Mouse (Mus musculus): ENCODE data around the gene Rtn3.
A peak's percentile ranks its signal among the peaks of the same experiment; 100 is the strongest.

Gene Rtn3

DNA sequence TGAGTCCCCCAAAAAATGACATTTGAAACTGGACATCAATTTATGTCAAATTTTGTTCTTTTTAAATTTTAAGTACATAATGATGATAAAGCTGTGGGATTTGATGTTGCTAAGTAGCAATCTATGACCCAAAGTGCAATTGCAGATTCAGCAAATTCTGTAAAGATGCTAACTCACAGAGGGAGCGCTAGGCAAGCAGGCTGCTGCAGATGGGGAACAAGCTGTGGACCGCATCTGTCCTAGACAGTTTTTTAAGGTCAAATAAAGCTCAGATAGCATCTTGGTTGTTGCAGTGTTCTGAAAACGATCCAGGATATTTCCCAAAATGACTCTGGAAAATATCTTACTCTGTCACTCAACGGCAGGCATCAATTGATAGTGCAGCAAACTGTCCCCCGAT lies 995 bp upstream of the Rtn3 start:
- DNase-seq: peak; percentile 51

DNA sequence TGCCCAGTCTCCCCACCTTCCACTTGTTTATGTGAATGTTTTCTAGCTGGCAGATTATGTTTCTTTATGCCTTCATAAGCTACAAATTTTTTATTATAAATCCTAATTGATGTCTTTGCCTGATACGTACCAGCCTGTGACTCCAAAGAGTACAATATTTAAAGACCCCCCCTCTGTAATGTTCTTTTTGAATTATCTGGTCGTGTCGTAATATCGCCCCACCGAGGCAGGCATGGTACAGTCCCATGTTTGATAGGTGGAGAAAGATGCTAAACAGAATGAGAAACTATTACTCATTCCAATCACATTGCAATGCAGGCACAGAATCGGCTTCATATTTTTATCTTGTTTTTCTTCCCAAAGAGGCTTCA lies 416 bp upstream of the Rtn3 start:
- peak; percentile 86 for DNase-seq

DNA sequence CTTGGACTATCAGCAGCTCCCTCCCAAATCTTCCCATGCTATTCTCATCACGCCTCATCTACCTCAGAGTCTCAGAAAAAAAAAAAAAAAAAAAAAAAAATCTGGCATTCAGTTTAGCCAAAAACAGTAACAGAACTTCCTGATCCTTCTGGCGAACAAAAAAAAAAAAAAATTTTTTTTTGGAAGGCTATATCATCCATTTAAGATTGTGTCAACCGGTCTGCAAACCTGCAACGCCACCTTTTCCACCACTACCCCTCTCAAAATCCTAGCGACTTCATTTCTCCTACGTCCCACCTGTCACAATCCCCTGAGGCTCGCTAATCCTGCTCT lies 849 bp downstream of the Rtn3 start:
- DNase-seq: no peak

DNA sequence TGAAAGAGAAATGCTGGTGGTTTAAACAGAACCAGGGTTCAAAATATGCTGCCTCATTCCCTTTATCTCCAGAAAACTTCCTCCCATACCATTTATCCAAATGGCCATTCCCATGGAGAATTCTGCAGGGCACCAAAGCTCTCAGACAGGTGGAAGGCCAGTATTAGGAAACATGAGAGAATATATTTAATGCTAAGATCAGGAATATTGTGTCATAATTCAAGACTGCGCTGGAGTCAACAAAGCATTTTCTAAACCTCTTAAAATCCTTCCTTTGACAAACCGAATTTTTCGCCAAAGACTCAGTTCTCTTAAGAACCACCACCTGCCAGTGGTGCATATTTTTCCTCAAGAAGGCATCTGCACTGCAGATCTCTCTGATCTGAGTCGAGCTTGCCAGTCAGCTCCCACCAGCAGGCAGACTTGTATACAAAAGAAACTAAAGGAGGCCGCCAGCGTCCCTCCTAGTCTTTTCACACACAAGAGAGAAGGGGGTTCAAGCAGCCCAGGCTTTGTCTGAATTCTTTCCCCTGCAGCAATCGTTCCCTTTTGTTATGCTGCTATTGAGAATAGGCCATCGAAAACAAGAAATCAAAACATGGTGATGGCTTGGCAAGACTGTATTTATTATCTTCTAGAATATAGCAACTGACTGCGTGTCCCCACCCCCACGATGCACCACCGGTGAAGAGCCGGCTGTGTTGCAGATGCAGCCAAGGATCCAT lies 1.4 kb downstream of the Rtn3 start:
- peak; percentile 48 for DNase-seq

DNA sequence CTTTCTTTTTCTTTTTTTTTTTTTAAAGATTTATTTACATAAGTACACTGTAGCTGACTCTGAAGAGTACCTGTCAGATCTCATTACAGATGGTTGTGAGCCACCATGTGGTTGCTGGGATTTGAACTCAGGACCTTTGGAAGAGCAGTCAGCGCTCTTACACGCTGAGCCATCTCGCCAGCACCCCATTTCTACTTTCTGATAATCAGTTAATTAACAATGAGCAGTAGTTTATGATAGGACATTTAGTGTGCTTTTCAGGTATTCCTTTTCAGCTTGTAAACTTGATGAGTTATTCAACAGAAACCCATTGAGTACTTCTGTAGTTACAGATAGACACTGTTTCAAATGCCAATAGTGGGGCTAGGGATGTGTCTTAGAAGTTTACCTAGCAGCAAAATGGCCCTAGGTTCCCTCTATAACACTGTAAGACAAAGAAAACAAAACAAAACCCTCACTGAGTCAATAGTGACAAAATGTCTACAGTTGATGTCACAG lies 3.3 kb downstream of the Rtn3 start:
- DNase-seq: no peak

DNA sequence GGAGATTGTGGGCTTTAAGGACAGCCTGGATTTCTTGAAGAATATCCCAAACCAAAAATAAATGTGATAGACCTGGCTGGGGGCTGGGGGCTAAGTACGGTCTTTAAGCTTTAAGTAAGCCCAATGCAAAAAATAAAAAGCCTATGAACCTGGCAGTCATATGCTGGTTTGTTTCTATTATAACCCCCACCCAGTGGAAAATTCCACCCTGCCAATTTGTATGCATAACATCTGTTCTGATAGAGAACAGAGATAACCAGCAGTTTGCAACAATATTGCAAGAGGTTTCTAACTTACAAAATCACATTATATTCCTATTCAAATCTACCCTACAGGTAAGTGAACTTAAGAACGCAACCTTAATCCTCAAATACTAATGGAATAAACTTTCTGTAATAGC lies 12.4 kb downstream of the Rtn3 start:
- DNase-seq: no peak

DNA sequence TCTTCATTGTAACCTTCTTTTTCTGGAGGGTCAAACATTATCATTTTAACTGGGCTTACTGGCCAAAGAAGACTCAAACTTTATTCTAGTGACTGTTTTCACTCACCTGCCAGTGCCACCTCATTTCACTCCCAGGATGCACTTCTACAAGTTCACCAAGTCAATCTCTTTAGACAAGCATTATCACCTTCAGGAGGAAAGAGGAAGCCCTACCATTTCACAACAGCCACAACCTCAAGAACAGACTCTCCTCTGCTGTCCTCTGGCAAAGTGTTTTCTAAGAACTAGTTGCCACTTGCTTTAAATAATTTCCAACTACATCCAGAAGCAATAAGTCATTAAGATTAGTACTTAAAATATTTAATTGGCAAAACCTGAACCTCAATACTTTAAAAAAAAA lies 15.2 kb downstream of the Rtn3 start:
- no peak for DNase-seq

DNA sequence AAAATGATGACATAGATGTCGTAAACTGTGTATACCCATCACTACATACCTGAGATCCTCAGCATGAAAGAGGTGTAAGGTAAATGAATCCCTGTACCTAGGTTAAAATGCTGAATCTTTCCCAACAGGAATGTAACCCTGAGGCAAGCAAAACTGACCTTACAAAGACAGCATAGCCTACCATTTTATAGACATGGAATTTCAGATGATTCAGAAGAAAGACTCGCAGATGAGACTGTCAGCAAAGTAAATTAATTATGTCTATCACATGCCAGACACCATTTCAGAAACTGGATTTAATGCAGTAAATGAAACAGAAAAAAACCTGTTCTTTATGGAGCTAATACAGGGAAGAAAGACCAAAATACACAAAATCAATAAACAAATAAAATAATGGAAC lies 23.7 kb downstream of the Rtn3 start:
- no peak for DNase-seq

DNA sequence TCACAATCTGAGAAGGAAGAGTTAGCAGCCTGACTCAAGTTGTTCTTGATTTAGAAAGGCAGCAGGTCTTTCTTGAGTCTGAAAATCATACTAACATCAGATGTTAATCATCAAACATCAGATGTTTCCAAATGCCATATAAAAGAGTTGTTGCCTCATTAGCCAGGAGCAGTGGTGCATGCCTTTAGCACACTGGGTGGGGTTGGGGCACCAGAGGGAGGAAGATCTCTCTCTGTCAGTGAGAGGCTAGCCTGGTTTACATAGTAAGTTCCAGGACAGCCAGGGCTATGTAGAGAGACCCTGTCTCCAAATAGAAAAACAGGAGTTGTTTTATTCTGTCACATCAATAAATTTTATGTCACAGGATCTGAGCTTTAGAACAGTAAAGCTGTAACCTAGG lies 24.2 kb downstream of the Rtn3 start:
- DNase-seq: no peak

DNA sequence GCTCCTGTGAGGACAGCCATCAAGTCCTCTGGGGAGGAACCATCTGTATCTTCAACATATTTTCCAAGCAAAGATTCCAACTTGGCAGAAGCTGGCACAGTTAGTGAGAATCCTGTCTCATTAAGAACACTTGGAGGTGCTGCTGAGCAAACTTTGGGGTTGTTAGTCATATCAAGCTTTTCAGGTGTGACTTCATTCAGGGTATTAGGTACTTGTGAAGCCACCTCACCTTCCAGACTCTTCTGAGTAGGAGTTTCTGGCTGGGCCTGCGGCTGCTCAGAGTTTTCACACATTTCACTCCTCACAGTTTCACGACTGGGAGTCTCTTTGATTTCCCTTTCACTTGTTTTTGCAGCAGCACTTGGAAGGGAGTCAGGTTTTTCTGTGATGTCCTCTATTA lies 26.3 kb downstream of the Rtn3 start:
- no peak for DNase-seq

DNA sequence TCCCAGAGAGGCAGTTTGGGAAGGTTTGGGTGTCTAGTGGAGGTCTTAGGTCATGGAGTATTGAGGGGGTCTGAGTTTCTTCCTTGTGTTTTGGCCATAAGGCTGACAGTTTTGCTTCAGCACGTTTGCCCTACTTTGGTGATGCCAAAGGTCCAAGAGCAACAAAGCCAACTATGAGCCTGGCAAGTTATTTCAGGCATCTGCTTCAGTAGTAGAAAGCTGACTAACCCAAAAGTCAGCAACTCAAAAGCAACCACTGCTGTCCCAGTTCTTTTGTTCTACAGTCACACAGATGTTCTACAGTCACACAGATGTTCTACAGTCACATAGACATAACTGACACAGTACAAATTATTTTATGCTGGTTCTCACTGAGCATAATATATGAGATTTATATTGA lies 37.5 kb downstream of the Rtn3 start:
- no peak for DNase-seq

DNA sequence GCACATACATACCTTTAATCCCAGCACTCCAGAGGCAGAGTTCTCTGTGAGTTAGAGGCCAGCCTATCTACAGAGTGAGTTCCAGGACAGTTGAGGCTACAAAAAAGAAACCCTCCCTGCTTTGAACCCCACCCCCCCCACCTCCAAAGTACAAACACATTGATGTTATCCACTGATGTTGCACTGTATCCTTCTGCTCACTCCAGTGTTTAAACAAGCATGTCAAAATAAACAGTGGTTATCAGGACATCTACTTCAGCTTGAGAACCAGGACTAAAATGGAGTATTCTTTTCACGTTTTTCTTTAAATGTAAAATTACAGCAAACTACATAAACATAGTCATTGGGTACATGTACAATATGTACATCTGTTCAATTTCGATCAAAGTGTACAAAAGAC lies 38.0 kb downstream of the Rtn3 start:
- DNase-seq: no peak

DNA sequence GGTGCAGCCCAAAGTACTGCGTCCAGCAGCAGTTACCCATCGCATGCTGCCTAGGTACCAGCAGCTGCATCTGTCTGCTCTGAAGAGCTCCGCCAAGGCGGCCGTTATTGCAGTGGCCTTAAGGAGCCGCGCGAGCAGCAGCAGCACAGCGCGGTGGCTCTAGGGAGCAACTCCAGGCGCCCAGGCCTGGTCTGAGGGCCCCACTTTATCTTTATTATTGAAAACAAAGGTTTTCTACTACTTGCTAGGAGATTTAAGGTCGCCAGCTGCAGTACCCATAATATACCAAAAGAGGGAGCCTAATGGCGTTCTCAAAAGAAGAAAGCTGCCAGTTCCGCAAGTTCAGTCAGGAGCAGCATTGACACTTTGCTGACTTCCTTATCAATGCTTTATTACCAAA lies 41.6 kb downstream of the Rtn3 start:
- no peak for DNase-seq

DNA sequence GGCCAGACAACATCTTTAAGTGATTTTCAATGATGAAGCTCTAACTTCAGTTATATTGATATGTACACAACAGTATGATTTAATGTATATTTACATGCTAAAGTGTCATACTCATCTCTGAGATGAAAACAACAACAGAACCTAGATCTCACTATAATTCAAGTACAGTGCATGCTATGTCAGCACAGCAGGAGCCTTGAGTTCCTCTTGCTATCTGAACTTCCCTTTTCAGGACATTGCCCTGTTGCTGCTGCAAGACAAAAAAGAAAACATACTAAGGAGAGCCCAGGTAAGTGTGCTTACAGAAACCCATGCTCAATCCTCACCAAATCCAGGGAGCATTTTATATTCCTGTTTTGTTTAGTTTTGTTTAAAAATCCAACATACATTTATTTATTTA lies 44.8 kb downstream of the Rtn3 start:
- no peak for DNase-seq

DNA sequence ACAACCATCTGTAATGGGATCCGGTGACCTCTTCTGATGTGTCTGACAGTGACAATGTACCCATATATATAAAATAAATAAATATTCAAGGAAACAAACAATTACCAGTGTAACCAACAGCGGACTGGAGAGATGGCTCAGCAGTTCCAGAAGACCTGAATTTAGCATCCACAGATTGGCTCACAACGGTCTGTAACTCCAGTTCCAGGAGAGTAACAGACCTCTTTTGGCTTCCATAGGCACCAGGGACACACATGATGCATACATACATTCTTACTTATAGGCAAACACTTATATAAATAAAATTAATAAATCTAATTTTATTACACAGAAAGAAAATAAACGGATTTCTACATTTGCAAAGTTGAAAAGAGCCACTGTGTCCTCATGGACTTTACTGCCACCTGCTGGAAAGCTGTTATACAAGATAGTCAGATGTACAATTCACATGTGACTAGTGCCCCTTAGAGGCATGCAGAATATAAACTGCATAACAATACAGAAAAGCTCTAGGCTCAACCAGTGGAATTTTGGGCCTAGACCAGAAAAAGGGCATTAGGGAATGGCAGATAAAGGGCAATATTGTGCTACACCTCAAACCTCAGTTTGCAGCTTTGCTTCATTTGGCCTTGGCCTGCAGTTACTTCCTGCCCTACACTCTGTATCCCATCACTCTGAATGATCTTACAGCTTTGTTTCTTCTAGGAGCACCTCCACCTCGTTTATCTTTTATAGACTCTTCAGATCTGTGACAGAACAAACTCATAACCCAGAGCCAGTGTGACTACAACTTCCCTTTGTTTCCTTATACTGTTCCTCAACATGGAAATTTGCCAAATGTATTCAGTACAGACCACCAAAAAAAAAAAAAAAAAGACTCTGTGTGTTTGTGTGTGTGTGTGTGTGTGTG lies 46.8 kb downstream of the Rtn3 start:
- peak; percentile 56 for DNase-seq

DNA sequence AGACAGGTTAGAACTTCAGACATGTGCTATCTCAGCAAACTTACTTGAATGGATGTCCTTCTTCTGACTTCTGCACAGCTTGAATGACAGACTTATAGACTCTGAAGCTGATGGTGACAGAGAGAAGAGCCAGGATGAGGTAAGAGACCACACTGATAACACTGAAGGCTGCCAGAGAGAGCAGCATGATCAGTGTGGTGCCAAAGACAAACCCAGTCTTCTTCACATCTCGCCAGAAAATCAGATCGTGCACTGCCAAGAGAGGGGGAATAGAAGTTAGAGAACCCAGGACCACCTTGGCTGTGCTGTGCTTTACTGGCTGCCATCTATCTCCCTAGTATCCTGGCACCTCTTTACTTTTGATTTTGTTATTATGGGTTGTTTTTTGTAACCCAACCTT lies 48.2 kb downstream of the Rtn3 start:
- DNase-seq: no peak

DNA sequence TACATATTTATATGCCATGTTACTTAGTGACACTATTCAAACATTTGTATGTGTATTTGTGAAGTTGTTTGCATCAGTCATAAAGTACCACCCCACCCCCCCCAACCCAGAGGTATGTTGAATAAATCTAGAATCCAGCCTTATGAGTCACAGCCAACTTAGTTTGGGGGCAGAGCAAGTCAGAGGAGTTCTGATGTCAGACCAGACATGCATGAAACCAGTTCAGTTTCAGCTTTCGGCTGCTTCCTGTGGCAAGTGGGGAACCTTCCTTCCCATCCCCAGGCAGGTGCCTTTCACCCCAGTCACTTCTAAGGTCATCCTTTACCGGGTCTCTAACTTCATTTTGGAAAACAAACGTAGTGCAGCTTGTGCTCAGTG lies 57.7 kb downstream of the Rtn3 start:
- DNase-seq: no peak

DNA sequence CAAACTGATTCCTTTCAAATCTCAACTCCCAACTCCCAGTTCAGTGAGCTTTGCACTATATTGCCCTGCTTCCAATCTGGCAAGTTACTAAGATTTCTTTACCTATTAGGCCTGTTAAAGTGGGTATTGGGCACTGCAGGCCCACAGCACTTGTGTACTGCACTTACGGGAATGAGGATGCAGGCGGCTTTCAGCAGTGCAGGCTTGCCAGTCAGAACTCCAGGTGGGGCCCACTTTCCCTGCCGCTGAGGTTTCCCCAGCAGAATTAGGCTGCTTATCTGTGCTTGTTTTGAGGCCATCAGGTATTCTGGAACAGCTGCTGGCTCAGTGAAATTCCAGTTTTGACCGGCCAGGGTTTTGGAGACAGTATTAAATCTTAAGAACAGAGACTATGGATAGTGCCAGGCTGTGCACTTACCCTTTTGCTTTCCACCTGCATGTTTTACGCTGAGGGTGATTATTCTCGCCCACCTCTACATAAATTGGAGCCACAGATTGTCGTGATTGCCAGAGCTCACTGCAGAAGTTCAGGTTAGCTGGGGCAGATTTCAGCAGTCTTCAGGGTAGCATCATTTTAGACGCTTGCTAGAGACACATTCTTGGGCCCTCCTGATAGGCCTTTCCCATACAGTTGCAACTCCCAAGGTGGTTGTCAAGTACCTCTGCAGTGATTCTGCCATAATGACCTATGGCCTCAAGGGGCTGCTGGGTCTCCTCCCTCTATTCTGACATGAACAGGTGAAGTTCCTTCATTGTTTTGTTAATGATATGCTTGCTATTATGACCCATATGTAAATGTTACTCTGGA lies 58.3 kb downstream of the Rtn3 start:
- DNase-seq: no peak

DNA sequence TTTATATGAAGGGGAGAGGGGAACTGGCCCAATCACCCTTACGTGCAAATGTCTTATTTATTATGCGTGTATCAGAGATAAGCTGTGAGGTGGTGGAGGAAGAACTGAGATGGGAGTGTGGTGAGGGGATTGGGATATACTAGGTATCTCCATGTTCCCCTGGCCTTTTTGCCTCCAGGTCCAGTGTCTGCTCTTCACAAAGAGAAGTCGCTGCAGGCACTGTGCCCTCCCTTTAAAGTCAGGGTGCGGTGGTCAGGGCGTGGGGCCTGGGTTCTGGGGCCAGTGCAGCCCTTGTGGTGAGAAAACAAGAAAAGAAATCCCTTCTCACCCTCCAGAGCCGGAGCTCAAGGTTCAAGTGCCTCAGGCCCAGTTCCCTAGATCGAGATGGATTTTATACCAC lies 59.0 kb downstream of the Rtn3 start:
- no peak for DNase-seq

DNA sequence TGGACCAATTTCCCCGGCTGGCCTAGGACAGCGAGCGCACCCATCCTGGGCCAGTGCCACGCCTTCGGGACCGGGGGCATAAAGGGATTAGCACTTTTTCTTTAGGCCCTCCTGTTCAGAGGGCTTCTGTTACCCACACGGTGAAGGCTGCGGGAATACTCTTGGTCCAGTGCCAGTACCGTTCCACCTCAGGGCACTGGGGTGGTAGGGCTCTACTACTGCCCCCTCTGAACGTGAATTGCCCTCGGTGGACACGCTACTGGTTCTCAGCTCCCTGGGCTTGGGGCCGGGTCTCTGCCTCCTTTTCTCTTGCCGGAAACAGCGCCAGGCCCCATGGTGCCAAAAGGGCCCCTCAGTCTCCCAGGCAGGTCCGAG lies 59.4 kb downstream of the Rtn3 start:
- no peak for DNase-seq

DNA sequence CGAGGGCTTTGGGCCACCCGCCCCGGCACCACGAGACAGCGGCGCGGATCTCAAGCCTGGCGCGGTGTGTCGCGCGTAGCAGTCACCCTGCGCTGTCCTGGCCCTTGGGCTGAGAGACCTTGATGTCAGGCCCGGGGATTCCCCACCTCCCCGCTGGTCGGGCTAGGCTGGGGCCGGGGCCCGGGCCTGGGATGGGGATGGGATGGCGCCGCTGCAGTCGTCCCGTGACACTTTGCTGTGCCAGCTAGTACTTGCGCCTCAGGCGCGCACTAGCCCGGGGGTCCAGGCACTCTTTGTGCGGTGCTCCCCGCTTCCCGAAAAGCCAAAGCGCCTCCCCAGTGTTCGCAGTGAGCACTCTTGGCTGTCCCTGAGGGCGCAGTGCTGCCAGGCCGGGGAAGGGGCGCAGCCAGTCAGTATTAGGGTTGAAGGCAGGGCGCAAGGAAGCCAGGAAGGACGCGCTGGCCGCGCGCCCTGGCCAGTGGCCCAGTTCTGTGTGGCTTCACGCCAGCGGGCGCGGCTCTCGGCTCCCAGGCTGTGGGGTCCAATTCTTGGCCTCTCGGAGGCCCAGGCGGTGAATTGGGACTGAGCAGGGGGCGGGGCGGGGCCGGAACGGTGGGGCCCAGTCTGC lies 59.9 kb downstream of the Rtn3 start:
- peak; percentile 70 for DNase-seq

DNA sequence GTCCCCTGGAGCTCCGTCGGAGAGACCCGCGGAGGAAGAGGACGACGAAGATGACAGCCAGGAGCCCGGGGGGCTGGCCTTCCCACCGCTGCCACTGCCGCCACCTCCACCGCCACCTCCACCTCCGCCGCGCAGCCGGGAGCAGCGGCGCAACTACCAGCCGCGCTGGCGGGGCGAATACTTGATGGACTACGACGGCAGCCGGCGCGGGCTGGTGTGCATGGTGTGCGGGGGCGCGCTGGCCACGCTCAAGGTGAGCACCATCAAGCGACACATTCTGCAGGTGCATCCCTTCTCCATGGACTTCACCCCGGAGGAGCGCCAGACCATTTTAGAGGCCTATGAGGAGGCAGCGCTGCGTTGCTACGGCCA lies 60.4 kb downstream of the Rtn3 start:
- DNase-seq: no peak

Measured in layer of hippocampus, adult 9-11 months (tissue).